Mouse (Mus musculus): ENCODE results near the gene Tbc1d21. TPM values are rescaled to one million over a fixed set of nuclear protein-coding genes. Genes with fewer than 3 reads are reported as not detected.

Gene Tbc1d21
- polyA plus RNA-seq, 2 experiments, result not detected

- Histone ChIP-seq H3K27ac (replicated peaks; ENCODE audit: low read depth, low read length) (no peak overlapping the region), H3K9ac (ENCODE audit: low read depth, low read length, severe bottlenecking) (no peak overlapping the region), H3K27me3 (ENCODE audit: control insufficient read depth, insufficient read depth, low read length) (no peaks in the 10 kb centered on the region), H3K4me1 (ENCODE audit: control insufficient read depth, insufficient read depth, low read length) (no peaks in the 10 kb centered on the region), H3K36me3 (ENCODE audit: control insufficient read depth, insufficient read depth, low read length) (no peaks in the 10 kb centered on the region), H3K9me3 (ENCODE audit: control insufficient read depth, low read length) (no peaks in the 10 kb centered on the region), H3K4me2 (replicated peaks; ENCODE audit: low read depth, low read length, severe bottlenecking) (no peak overlapping the region), H3K4me3 (replicated peaks; ENCODE audit: low read length) (no peak overlapping the region)
- WGBS, result 71% methylated on average over 1 of the region's 1 CpGs
- DNase-seq (ENCODE audit: low spot score), result no peak
- no peak for TF ChIP-seq POLR2A (IDR thresholded peaks at IDR 0.05; ENCODE audit: borderline replicate concordance, extremely low read depth, insufficient read depth, insufficient read length)
- ATAC-seq (ENCODE audit: low FRiP score, low read depth), result no peak
Observed at GRCm38 (mm10) chr9:58361373-58361772, 8.9 kb downstream of the Tbc1d21 start.

GRCm38 (mm10) chr9:58355262-58356050, 14.8 kb downstream of the Tbc1d21 start:
- DNase-seq (ENCODE audit: low spot score), result no peak
- no peak for ATAC-seq (ENCODE audit: low FRiP score, low read depth)
- H3K36me3 ChIP-seq (ENCODE audit: control insufficient read depth, insufficient read depth, low read length), result no peaks in the 10 kb centered on the region
- TF ChIP-seq POLR2A (IDR thresholded peaks at IDR 0.05; ENCODE audit: borderline replicate concordance, extremely low read depth, insufficient read depth, insufficient read length), result no peak
- H3K4me3 ChIP-seq (replicated peaks; ENCODE audit: low read length), result no peak overlapping the region
- no peaks in the 10 kb centered on the region for H3K27me3 ChIP-seq (ENCODE audit: control insufficient read depth, insufficient read depth, low read length)
- no peak overlapping the region for H3K4me2 ChIP-seq (replicated peaks; ENCODE audit: low read depth, low read length, severe bottlenecking)
- H3K4me1 ChIP-seq (ENCODE audit: control insufficient read depth, insufficient read depth, low read length), result no peaks in the 10 kb centered on the region
- 30% methylated on average over 6 of the region's 6 CpGs for WGBS
- no peaks in the 10 kb centered on the region for H3K9me3 ChIP-seq (ENCODE audit: control insufficient read depth, low read length)
- H3K9ac ChIP-seq (ENCODE audit: low read depth, low read length, severe bottlenecking), result no peak overlapping the region
- H3K27ac ChIP-seq (replicated peaks; ENCODE audit: low read depth, low read length), result no peak overlapping the region

GRCm38 (mm10) chr9:58354701-58355100, 15.6 kb downstream of the Tbc1d21 start:
- H3K9me3 ChIP-seq (ENCODE audit: control insufficient read depth, low read length), result no peaks in the 10 kb centered on the region
- H3K4me2 ChIP-seq (replicated peaks; ENCODE audit: low read depth, low read length, severe bottlenecking), result no peak overlapping the region
- 85% methylated on average over 6 of the region's 6 CpGs for WGBS
- H3K36me3 ChIP-seq (ENCODE audit: control insufficient read depth, insufficient read depth, low read length), result no peaks in the 10 kb centered on the region
- no peaks in the 10 kb centered on the region for H3K27me3 ChIP-seq (ENCODE audit: control insufficient read depth, insufficient read depth, low read length)
- no peak for TF ChIP-seq POLR2A (IDR thresholded peaks at IDR 0.05; ENCODE audit: borderline replicate concordance, extremely low read depth, insufficient read depth, insufficient read length)
- DNase-seq (ENCODE audit: low spot score) (no peak), ATAC-seq (ENCODE audit: low FRiP score, low read depth) (no peak)
- H3K27ac ChIP-seq (replicated peaks; ENCODE audit: low read depth, low read length), result no peak overlapping the region
- no peak overlapping the region for H3K4me3 ChIP-seq (replicated peaks; ENCODE audit: low read length)
- no peaks in the 10 kb centered on the region for H3K4me1 ChIP-seq (ENCODE audit: control insufficient read depth, insufficient read depth, low read length)
- H3K9ac ChIP-seq (ENCODE audit: low read depth, low read length, severe bottlenecking), result no peak overlapping the region

GRCm38 (mm10) chr9:58353224-58353623, 17.0 kb downstream of the Tbc1d21 start:
- ATAC-seq (ENCODE audit: low FRiP score, low read depth), result no peak
- Histone ChIP-seq H3K36me3 (ENCODE audit: control insufficient read depth, insufficient read depth, low read length) (no peaks in the 10 kb centered on the region), H3K27me3 (ENCODE audit: control insufficient read depth, insufficient read depth, low read length) (no peaks in the 10 kb centered on the region), H3K4me2 (replicated peaks; ENCODE audit: low read depth, low read length, severe bottlenecking) (no peak overlapping the region), H3K9ac (ENCODE audit: low read depth, low read length, severe bottlenecking) (no peak overlapping the region), H3K4me1 (ENCODE audit: control insufficient read depth, insufficient read depth, low read length) (no peaks in the 10 kb centered on the region), H3K4me3 (replicated peaks; ENCODE audit: low read length) (no peak overlapping the region), H3K9me3 (ENCODE audit: control insufficient read depth, low read length) (no peaks in the 10 kb centered on the region), H3K27ac (replicated peaks; ENCODE audit: low read depth, low read length) (no peak overlapping the region)
- WGBS, result 68% methylated on average over 6 of the region's 6 CpGs
- DNase-seq (ENCODE audit: low spot score), result no peak
- TF ChIP-seq POLR2A (IDR thresholded peaks at IDR 0.05; ENCODE audit: borderline replicate concordance, extremely low read depth, insufficient read depth, insufficient read length), result no peak

DNA sequence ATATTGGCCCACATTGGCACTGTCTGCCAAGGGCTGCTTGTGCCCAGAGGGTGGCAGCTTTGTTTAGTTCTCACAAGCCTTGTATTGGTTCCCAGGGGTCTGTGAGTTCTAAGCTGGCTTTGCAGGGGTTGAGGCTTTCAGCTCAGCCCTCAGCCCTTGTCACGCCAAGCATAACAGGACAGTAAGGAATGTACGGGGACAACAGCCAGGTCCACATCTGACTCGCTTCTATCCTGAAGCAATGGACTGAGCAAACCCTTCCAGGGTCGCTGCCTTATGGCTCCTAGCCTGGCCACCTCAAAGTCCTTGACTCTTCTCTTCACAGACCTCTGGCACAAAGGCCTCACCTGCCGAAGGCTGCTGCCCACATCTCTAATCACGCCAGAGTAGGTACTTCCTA, 22.5 kb downstream of the Tbc1d21 start:
- Histone ChIP-seq H3K4me2 (replicated peaks; ENCODE audit: low read depth, low read length, severe bottlenecking) (no peak overlapping the region), H3K4me3 (replicated peaks; ENCODE audit: low read length) (no peak overlapping the region), H3K9ac (ENCODE audit: low read depth, low read length, severe bottlenecking) (no peak overlapping the region), H3K4me1 (ENCODE audit: control insufficient read depth, insufficient read depth, low read length) (no peaks in the 10 kb centered on the region), H3K36me3 (ENCODE audit: control insufficient read depth, insufficient read depth, low read length) (no peaks in the 10 kb centered on the region), H3K27me3 (ENCODE audit: control insufficient read depth, insufficient read depth, low read length) (no peaks in the 10 kb centered on the region), H3K9me3 (ENCODE audit: control insufficient read depth, low read length) (no peaks in the 10 kb centered on the region), H3K27ac (replicated peaks; ENCODE audit: low read depth, low read length) (no peak overlapping the region)
- ATAC-seq (ENCODE audit: low FRiP score, low read depth) (no peak), DNase-seq (ENCODE audit: low spot score) (no peak)
- WGBS, result 83% methylated on average over 6 of the region's 6 CpGs
- TF ChIP-seq POLR2A (IDR thresholded peaks at IDR 0.05; ENCODE audit: borderline replicate concordance, extremely low read depth, insufficient read depth, insufficient read length), result no peak
